Mouse (Mus musculus): ENCODE data around the gene Trpm6. TPM values are rescaled to one million over a fixed set of nuclear protein-coding genes. Genes with fewer than 3 reads are reported as not detected.

The Trpm6 gene
- polyA plus RNA-seq, 1 experiment from 2014 or later = 0.91 TPM

- Histone ChIP-seq H3K36me3 (ENCODE audit: insufficient read depth, low read length) (no peaks in the 10 kb centered on the region), H3K4me1 (ENCODE audit: insufficient read depth, low read length) (no peaks in the 10 kb centered on the region), H3K4me3 (ENCODE audit: low read length) (no peak overlapping the region), H3K27me3 (ENCODE audit: insufficient read depth, low read length) (no peaks in the 10 kb centered on the region), H3K27ac (ENCODE audit: low read length) (no peak overlapping the region), H3K4me2 (replicated peaks; ENCODE audit: low read depth, low read length) (no peak overlapping the region), H3K9ac (replicated peaks; ENCODE audit: low read length) (no peak overlapping the region), H3K9me3 (ENCODE audit: low read length) (no peaks in the 10 kb centered on the region)
- 68% methylated on average over 4 of the region's 4 CpGs for WGBS
- no peak for ATAC-seq (ENCODE audit: low FRiP score, low TSS enrichment)
Measured at GRCm38 (mm10) chr19:18879264-18879663, 129.5 kb downstream of the Trpm6 start.

DNA sequence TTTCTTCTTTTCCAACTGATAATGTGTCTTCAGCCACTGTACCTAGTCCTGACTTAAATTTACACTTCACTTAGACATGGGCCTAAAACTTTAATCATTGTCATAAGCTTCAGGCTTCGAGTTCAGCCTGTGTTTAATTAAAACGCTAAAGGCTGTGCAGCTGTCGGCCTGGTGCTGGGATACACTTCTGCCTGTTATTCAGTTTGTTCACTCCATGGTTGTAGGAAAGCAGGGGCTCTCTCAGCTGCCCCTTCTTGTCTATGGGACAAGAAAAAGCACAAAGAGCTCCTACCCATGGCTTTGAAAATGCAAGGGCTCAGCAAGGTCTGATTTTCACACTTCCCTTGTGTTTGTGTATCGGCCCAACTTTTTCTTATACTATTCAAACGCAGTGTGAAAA is 131.4 kb downstream of the Trpm6 start:
- H3K27ac ChIP-seq (ENCODE audit: low read length) = no peak overlapping the region
- no peaks in the 10 kb centered on the region for H3K9me3 ChIP-seq (ENCODE audit: low read length)
- H3K9ac ChIP-seq (replicated peaks; ENCODE audit: low read length) = no peak overlapping the region
- no peak overlapping the region for H3K4me2 ChIP-seq (replicated peaks; ENCODE audit: low read depth, low read length)
- no peaks in the 10 kb centered on the region for H3K36me3 ChIP-seq (ENCODE audit: insufficient read depth, low read length)
- no peak for ATAC-seq (ENCODE audit: low FRiP score, low TSS enrichment)
- no peak overlapping the region for H3K4me3 ChIP-seq (ENCODE audit: low read length)
- no peaks in the 10 kb centered on the region for H3K27me3 ChIP-seq (ENCODE audit: insufficient read depth, low read length)
- H3K4me1 ChIP-seq (ENCODE audit: insufficient read depth, low read length) = no peaks in the 10 kb centered on the region
- 81% methylated on average over 5 of the region's 5 CpGs for WGBS

DNA sequence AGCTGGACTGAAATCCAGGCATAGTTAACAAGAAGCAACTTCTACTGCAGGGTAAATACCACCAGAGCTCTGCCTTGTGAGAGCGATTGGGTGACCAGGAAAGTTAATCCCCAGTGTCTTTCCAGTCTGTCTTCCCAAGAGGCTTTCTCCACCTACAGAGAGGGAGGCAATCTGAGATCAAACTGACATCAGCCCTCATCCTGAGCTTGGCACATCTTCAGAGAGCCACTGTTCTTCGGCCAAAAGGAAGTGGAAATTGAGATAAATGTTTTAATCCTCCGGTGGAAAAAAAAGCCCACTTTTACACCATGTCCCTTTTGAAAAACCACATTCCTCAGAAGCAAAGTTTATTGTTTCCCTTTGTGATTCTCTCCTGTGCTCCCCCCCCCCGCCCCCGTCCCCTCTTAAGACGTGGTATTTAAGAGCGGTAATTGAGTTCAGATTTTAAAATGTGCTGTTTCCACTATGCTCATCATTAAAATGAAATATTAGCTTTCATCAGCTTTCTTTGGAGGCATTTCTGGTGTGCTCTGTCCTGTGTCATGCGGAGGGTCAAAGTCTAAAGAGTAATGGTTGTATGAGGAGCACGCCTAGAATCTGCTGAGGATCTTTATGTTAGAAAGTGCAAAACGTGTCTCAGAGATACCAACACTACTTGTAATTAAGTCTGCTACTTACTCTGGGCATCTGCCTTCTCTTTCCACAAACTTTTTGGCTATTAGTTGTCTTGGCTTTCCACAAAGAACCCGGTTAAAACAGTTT is 138.0 kb downstream of the Trpm6 start:
- Histone ChIP-seq H3K27me3 (ENCODE audit: insufficient read depth, low read length) (no peaks in the 10 kb centered on the region), H3K36me3 (ENCODE audit: insufficient read depth, low read length) (no peaks in the 10 kb centered on the region), H3K4me3 (ENCODE audit: low read length) (no peak overlapping the region), H3K9ac (replicated peaks; ENCODE audit: low read length) (no peak overlapping the region), H3K4me2 (replicated peaks; ENCODE audit: low read depth, low read length) (peak overlapping the region; percentile 21; the same call in 1 of the 2 replicates), H3K4me1 (ENCODE audit: insufficient read depth, low read length) (0 out of 2 replicates have a peak, but pooled peaks cover 7% of the 10 kb centered on the region), H3K9me3 (ENCODE audit: low read length) (no peaks in the 10 kb centered on the region), H3K27ac (ENCODE audit: low read length) (no peak overlapping the region)
- ATAC-seq (ENCODE audit: low FRiP score, low TSS enrichment) = no peak
- WGBS = 45% methylated on average over 11 of the region's 11 CpGs

DNA sequence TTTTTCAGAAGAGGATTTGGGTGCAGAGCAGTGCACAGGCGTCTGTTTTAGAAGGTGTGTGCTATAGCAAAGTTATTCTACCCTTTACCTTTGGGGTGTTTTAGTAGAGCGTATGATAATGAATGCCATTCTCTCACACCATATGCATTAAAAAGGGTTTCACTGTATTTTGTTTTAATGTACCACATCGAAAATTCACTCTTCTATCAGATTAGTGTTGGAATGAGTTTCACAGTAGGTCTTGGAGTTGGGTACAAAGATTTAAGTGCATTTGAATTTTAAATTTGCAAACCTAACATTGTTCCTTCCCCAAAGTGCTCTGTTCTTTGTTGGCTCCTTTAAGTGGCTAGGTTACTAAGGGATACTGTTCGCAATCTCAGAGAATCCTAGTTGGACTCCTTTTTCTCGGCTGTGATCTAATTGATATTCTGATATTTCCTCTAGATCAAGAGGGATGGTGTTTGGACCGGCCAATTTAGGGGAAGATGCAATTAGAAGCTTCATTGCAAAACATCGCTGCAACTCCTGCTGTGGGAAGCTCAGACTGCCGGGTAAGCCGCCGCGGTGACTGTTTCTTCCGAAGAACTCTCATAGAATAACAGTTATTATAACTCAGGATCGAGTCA is 138.8 kb downstream of the Trpm6 start:
- H3K27me3 ChIP-seq (ENCODE audit: insufficient read depth, low read length) = no peaks in the 10 kb centered on the region
- WGBS = 34% methylated on average over 13 of the region's 13 CpGs
- H3K36me3 ChIP-seq (ENCODE audit: insufficient read depth, low read length) = no peaks in the 10 kb centered on the region
- H3K27ac ChIP-seq (ENCODE audit: low read length) = no peak overlapping the region
- peak overlapping the region; percentile 22 for H3K4me3 ChIP-seq (ENCODE audit: low read length)
- ATAC-seq (ENCODE audit: low FRiP score, low TSS enrichment) = no peak
- H3K4me1 ChIP-seq (ENCODE audit: insufficient read depth, low read length) = 0 out of 2 replicates have a peak, but pooled peaks cover 7% of the 10 kb centered on the region
- peak overlapping the region; percentile 46 for H3K4me2 ChIP-seq (replicated peaks; ENCODE audit: low read depth, low read length)
- no peak overlapping the region; the same call in 1 of the 2 replicates for H3K9ac ChIP-seq (replicated peaks; ENCODE audit: low read length)
- H3K9me3 ChIP-seq (ENCODE audit: low read length) = no peaks in the 10 kb centered on the region

GRCm38 (mm10) chr19:18889117-18889627 is 139.4 kb downstream of the Trpm6 start:
- WGBS = 14% methylated on average over 11 of the region's 11 CpGs
- Histone ChIP-seq H3K4me3 (ENCODE audit: low read length) (peak overlapping the region; percentile 22), H3K4me2 (replicated peaks; ENCODE audit: low read depth, low read length) (peak overlapping the region; percentile 46), H3K4me1 (ENCODE audit: insufficient read depth, low read length) (0 out of 2 replicates have a peak, but pooled peaks cover 7% of the 10 kb centered on the region), H3K36me3 (ENCODE audit: insufficient read depth, low read length) (no peaks in the 10 kb centered on the region), H3K27me3 (ENCODE audit: insufficient read depth, low read length) (no peaks in the 10 kb centered on the region), H3K9ac (replicated peaks; ENCODE audit: low read length) (no peak overlapping the region), H3K9me3 (ENCODE audit: low read length) (no peaks in the 10 kb centered on the region), H3K27ac (ENCODE audit: low read length) (no peak overlapping the region)
- ATAC-seq (ENCODE audit: low FRiP score, low TSS enrichment) = peak; percentile 24; the same call in 1 of the 2 replicates

- no peak overlapping the region for H3K4me2 ChIP-seq (replicated peaks; ENCODE audit: low read depth, low read length)
Measured at GRCm38 (mm10) chr19:18889632-18890031, 139.8 kb downstream of the Trpm6 start.

DNA sequence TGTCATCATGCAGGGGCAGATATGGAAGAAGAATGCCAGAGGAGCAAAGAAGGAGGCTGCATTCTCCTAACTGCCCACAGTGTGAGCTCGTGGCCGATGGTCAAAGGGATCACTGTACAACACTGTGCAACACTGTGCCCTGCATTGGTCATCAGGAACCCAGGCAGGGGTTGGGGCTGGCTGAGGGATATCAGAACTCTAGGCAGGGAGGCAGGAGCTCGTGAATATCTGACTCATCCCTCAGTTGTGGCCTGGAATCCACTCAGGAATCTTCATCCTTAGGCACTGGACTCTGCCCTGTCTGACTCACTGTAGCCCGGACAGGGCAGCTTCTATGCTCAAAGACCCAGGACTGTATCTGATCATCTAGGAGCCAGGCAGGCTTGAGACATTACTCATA is 140.4 kb downstream of the Trpm6 start:
- Histone ChIP-seq H3K27ac (ENCODE audit: low read length) (no peak overlapping the region), H3K4me2 (replicated peaks; ENCODE audit: low read depth, low read length) (no peak overlapping the region), H3K9ac (replicated peaks; ENCODE audit: low read length) (no peak overlapping the region), H3K36me3 (ENCODE audit: insufficient read depth, low read length) (no peaks in the 10 kb centered on the region), H3K9me3 (ENCODE audit: low read length) (no peaks in the 10 kb centered on the region), H3K27me3 (ENCODE audit: insufficient read depth, low read length) (no peaks in the 10 kb centered on the region), H3K4me1 (ENCODE audit: insufficient read depth, low read length) (0 out of 2 replicates have a peak, but pooled peaks cover 7% of the 10 kb centered on the region), H3K4me3 (ENCODE audit: low read length) (no peak overlapping the region)
- 84% methylated on average over 4 of the region's 4 CpGs for WGBS
- ATAC-seq (ENCODE audit: low FRiP score, low TSS enrichment) = peak; percentile 58; the same call in 1 of the 2 replicates

More at GRCm38 (mm10) chr19:18889632-18890031, 139.8 kb downstream of the Trpm6 start:
- no peaks in the 10 kb centered on the region for H3K27me3 ChIP-seq (ENCODE audit: insufficient read depth, low read length)
- no peak overlapping the region for H3K27ac ChIP-seq (ENCODE audit: low read length)
- no peaks in the 10 kb centered on the region for H3K9me3 ChIP-seq (ENCODE audit: low read length)
- WGBS = 90% methylated on average over 1 of the region's 1 CpGs
- ATAC-seq (ENCODE audit: low FRiP score, low TSS enrichment) = no peak
- H3K9ac ChIP-seq (replicated peaks; ENCODE audit: low read length) = no peak overlapping the region
- H3K4me1 ChIP-seq (ENCODE audit: insufficient read depth, low read length) = 0 out of 2 replicates have a peak, but pooled peaks cover 7% of the 10 kb centered on the region
- no peak overlapping the region for H3K4me3 ChIP-seq (ENCODE audit: low read length)
- H3K36me3 ChIP-seq (ENCODE audit: insufficient read depth, low read length) = no peaks in the 10 kb centered on the region

GRCm38 (mm10) chr19:18898238-18898637 is 148.5 kb downstream of the Trpm6 start:
- Histone ChIP-seq H3K36me3 (ENCODE audit: insufficient read depth, low read length) (no peaks in the 10 kb centered on the region), H3K4me1 (ENCODE audit: insufficient read depth, low read length) (peaks cover 9% of the 10 kb centered on the region), H3K9me3 (ENCODE audit: low read length) (no peaks in the 10 kb centered on the region), H3K9ac (replicated peaks; ENCODE audit: low read length) (no peak overlapping the region), H3K4me2 (replicated peaks; ENCODE audit: low read depth, low read length) (no peak overlapping the region), H3K27ac (ENCODE audit: low read length) (no peak overlapping the region), H3K4me3 (ENCODE audit: low read length) (no peak overlapping the region), H3K27me3 (ENCODE audit: insufficient read depth, low read length) (no peaks in the 10 kb centered on the region)
- no peak for ATAC-seq (ENCODE audit: low FRiP score, low TSS enrichment)

DNA sequence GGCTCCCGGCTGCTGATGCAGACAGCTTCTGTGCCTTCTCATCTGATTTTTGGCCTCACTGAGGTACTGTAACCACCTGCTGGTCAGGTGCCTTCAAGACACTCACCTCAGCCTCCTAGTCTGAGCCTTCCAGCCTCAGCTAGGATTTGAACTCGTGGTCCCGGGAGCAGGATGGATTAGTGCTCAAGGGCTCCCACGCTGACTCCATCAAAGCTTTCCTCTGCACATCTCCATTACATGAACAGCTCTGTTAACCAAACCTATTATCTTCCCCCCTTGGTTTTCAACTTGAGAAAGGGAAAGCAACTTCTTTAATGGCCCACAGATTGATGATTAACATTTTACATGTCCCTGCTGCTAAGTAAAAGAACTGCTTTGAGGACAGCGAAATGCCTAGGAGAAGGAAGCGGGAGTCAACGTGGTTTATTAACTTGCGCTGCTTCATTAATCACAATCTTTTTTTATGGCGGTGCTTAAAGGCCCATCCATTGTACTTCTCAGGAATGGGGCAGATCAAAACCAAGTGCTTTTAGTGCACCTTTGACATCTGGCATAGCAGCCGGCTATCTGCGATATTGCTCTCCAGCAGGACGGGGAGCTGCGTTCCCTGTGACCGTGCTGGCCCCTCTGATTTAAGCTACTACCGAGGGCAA is 152.4 kb downstream of the Trpm6 start:
- Histone ChIP-seq H3K4me1 (ENCODE audit: insufficient read depth, low read length) (peaks cover 9% of the 10 kb centered on the region), H3K9ac (replicated peaks; ENCODE audit: low read length) (no peak overlapping the region; the same call in 1 of the 2 replicates), H3K27me3 (ENCODE audit: insufficient read depth, low read length) (no peaks in the 10 kb centered on the region), H3K4me3 (ENCODE audit: low read length) (peak overlapping the region; percentile 15; the same call in 1 of the 2 replicates), H3K36me3 (ENCODE audit: insufficient read depth, low read length) (no peaks in the 10 kb centered on the region), H3K4me2 (replicated peaks; ENCODE audit: low read depth, low read length) (peak overlapping the region; percentile 47), H3K9me3 (ENCODE audit: low read length) (no peaks in the 10 kb centered on the region), H3K27ac (ENCODE audit: low read length) (peak overlapping the region; percentile 52; the same call in 1 of the 2 replicates)
- peak; percentile 86 for ATAC-seq (ENCODE audit: low FRiP score, low TSS enrichment)
- 9% methylated on average over 15 of the region's 15 CpGs for WGBS
